Mouse (Mus musculus): Measurements from ENCODE around the gene Gpalpp1. TPM values are rescaled to one million over a fixed set of nuclear protein-coding genes. Genes with fewer than 3 reads are reported as not detected.

The Gpalpp1 gene
- polyA plus RNA-seq, 1 experiment from 2014 or later, result 13.2 TPM

DNA sequence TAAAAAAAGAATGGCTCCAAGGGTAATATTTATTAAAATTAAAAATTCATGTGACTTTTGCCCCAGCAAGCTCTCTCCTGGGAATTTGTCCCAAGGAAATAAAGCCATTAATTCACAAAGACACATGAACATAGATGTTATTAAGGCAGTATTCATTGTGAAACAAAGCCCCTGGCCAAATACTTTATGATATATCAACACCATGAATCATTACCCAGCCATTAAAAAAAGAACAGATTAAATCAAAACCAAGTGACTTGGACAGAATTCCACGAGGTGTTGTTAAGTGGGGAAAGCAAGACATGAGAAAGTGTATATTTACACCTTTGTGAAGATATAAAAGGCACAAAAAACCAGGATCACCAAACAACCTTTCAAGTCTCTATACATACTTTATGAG lies 43.3 kb downstream of the Gpalpp1 start:
- peaks cover 27% of the 10 kb centered on the region for H3K4me1 ChIP-seq (replicated peaks)
- H3K9ac ChIP-seq (replicated peaks), result no peak overlapping the region
- WGBS, result 15% methylated on average over 1 of the region's 1 CpGs
- no peak overlapping the region for H3K4me3 ChIP-seq (replicated peaks)
- ATAC-seq (ENCODE audit: insufficient number of reproducible peaks, insufficient read depth, low FRiP score, low TSS enrichment, low read depth), result no peak
- H3K27ac ChIP-seq, result no peak overlapping the region
- H3K36me3 ChIP-seq, result no peaks in the 10 kb centered on the region
- no peaks in the 10 kb centered on the region for H3K9me3 ChIP-seq
- H3K27me3 ChIP-seq, result no peaks in the 10 kb centered on the region
- no peak overlapping the region for H3K4me2 ChIP-seq

DNA sequence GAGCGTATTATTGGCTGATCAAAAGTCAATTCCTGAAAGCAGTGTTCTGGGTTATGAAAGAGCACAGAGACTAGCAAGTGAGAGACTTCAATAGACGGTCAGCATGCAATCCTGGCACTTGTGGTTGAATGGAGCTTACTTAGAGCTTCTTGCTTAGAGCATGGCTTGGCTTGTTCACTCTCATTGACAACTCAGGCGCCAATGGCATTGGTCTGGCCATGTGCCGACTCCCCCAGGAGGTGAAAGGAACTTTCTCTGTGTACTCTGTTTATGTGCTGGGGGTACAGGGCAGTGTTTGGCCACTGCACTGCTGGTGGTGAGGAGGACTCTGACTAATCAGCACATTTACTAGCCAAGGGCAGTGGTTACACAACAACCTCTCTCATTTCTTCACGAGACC lies 51.1 kb downstream of the Gpalpp1 start:
- H3K4me2 ChIP-seq, result no peak overlapping the region
- WGBS, result 77% methylated on average over 5 of the region's 5 CpGs

DNA sequence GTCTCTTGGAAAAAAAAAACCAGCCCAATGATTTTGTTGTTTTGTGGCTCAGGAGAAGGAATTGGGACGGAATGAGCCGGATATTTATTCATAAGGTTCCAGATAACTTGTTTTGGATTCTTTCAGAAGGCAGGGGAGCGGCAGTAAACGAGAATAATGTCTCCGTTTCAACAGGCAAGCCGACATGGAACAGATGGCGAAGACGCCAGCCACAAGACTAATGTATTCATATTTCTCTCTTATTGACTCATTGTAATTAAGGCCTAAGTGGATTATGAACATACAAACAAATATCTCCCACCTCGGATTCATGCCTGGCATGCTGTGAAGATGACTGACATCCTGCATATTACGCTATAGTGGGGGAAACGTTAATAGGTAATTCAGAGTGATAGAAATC lies 56.8 kb downstream of the Gpalpp1 start:
- H3K4me2 ChIP-seq, result no peak overlapping the region
- peaks cover 2% of the 10 kb centered on the region; the same call in 1 of the 2 replicates for H3K27me3 ChIP-seq
- H3K27ac ChIP-seq, result no peak overlapping the region
- no peaks in the 10 kb centered on the region for H3K9me3 ChIP-seq
- no peak overlapping the region for H3K9ac ChIP-seq (replicated peaks)
- 91% methylated on average over 11 of the region's 11 CpGs for WGBS
- H3K4me1 ChIP-seq (replicated peaks), result no peaks in the 10 kb centered on the region
- H3K4me3 ChIP-seq (replicated peaks), result no peak overlapping the region
- ATAC-seq (ENCODE audit: insufficient number of reproducible peaks, insufficient read depth, low FRiP score, low TSS enrichment, low read depth), result no peak
- no peaks in the 10 kb centered on the region for H3K36me3 ChIP-seq

More for the DNA sequence above, 51.1 kb downstream of the Gpalpp1 start:
- H3K36me3 ChIP-seq, result no peaks in the 10 kb centered on the region
- H3K27me3 ChIP-seq, result peaks cover 2% of the 10 kb centered on the region; the same call in 1 of the 2 replicates
- H3K9ac ChIP-seq (replicated peaks), result no peak overlapping the region
- H3K27ac ChIP-seq, result no peak overlapping the region
- no peak for ATAC-seq (ENCODE audit: insufficient number of reproducible peaks, insufficient read depth, low FRiP score, low TSS enrichment, low read depth)
- H3K4me1 ChIP-seq (replicated peaks), result 0 out of 2 replicates have a peak, but pooled peaks cover 3% of the 10 kb centered on the region
- H3K4me3 ChIP-seq (replicated peaks), result no peak overlapping the region
- no peaks in the 10 kb centered on the region for H3K9me3 ChIP-seq

DNA sequence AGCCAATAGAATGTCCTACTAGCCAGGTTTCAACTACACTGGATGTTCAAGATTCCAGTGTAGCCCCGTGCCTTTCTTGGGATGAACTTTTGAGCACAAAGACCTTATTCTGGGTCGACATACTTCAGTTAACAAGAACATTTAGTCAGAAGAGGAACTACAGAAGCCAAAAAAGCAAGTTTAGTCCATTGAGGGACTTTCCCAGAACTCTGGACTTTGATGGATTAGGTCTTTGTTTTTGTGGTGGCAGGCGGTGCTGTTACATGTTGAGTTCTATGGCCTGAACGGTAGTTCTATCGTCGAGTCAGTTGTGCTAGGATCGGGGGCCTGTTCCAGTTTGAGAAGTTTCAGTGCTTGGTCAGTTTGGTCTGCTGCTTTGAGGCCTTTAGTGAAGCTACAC lies 58.6 kb downstream of the Gpalpp1 start:
- Histone ChIP-seq H3K4me3 (replicated peaks) (no peak overlapping the region), H3K4me1 (replicated peaks) (no peaks in the 10 kb centered on the region), H3K27me3 (no peaks in the 10 kb centered on the region), H3K27ac (no peak overlapping the region), H3K9me3 (no peaks in the 10 kb centered on the region), H3K9ac (replicated peaks) (no peak overlapping the region), H3K4me2 (no peak overlapping the region), H3K36me3 (no peaks in the 10 kb centered on the region)
- ATAC-seq (ENCODE audit: insufficient number of reproducible peaks, insufficient read depth, low FRiP score, low TSS enrichment, low read depth), result no peak
- WGBS, result 88% methylated on average over 7 of the region's 7 CpGs

DNA sequence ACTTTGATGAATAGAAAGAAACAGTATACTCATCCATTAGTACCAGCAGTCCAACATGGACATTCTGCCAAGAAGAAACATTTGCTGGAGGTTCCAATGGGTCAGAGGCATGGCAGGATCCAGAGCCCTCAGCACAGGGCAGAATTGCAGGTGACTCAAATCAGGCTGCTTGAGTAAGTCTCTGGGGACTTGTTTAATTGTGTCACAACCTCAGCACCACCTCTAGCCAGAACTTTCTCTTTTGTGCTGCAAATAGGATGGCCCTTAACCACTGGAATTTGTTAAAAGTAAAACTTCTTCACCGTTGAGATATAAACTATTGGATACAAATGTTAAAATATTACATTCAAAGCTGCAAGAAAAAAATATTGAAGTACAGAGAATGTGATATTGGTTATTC lies 64.8 kb downstream of the Gpalpp1 start:
- Histone ChIP-seq H3K9me3 (no peaks in the 10 kb centered on the region), H3K36me3 (no peaks in the 10 kb centered on the region), H3K27ac (no peak overlapping the region), H3K4me2 (no peak overlapping the region), H3K27me3 (no peaks in the 10 kb centered on the region), H3K9ac (replicated peaks) (no peak overlapping the region), H3K4me1 (replicated peaks) (no peaks in the 10 kb centered on the region), H3K4me3 (replicated peaks) (no peak overlapping the region)
- WGBS, result 43% methylated on average over 1 of the region's 1 CpGs
- no peak for ATAC-seq (ENCODE audit: insufficient number of reproducible peaks, insufficient read depth, low FRiP score, low TSS enrichment, low read depth)

DNA sequence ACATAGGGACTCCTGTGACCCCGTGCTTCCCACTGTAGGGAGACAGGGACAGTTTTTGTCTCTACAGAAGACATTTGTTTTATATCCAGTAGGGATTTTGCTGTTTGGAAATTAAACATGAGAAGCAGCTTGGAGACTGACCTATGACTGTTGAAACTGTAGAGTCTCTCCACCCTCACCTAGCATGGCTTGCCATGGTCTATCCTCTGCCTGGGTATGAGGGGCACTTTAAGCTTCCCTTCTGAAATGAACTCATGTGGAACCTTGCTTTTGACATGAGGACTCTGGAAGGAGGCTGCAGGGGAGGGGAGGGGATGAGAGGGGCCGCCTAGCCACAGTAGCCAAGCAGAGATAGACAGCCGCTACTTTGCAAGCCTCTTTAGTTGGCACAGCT lies 66.4 kb downstream of the Gpalpp1 start:
- H3K4me3 ChIP-seq (replicated peaks), result no peak overlapping the region
- H3K9me3 ChIP-seq, result no peaks in the 10 kb centered on the region
- no peaks in the 10 kb centered on the region for H3K27me3 ChIP-seq
- H3K4me1 ChIP-seq (replicated peaks), result no peaks in the 10 kb centered on the region
- no peaks in the 10 kb centered on the region for H3K36me3 ChIP-seq
- ATAC-seq (ENCODE audit: insufficient number of reproducible peaks, insufficient read depth, low FRiP score, low TSS enrichment, low read depth), result no peak
- no peak overlapping the region for H3K27ac ChIP-seq
- H3K4me2 ChIP-seq, result no peak overlapping the region
- no peak overlapping the region for H3K9ac ChIP-seq (replicated peaks)
- 67% methylated on average over 3 of the region's 3 CpGs for WGBS

DNA sequence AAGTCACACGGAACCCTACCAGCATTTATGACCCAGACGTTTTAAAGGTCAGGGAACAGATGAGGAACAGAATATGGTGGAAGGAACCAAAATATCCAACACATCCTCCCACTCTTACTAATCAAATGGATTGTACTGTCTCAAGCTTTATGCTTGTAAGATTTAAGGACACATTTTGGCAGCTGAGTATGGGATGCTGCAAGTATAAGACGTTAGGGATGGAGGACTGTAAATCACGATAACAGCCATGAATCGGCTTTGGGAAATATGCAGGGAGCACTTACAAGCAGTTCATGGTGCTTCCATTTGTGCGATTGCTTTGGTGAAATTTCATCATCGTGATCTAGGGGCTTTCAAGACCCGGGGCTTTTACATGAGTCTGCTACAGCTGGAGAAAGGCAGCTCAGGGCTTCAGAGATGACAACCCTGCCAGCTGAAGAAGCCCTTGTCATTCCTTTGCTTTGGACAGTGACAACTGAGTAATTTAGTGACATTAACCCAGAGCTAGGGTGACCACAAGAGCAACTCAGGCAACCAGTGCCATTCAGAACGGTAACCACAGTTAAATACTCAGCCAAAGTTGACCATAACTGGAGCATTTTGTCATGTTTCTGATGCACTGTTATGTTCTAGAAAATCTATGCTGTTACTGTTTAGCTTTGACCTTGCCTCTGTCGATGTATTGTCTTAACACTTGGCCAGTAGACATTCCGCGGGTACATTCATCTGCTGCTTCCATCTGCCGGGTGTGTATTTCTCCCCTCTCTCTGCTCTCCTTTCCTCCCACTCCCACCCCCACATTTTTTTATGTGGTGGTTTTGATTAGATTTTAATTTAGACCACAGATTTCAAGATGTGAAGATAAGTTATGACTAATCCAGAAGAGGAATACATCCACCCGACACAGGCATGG lies 67.1 kb downstream of the Gpalpp1 start:
- H3K9me3 ChIP-seq, result no peaks in the 10 kb centered on the region
- 78% methylated on average over 14 of the region's 14 CpGs for WGBS
- no peaks in the 10 kb centered on the region for H3K4me1 ChIP-seq (replicated peaks)
- H3K4me3 ChIP-seq (replicated peaks), result no peak overlapping the region
- H3K27ac ChIP-seq, result no peak overlapping the region
- no peak overlapping the region for H3K4me2 ChIP-seq
- ATAC-seq (ENCODE audit: insufficient number of reproducible peaks, insufficient read depth, low FRiP score, low TSS enrichment, low read depth), result no peak
- H3K9ac ChIP-seq (replicated peaks), result no peak overlapping the region
- no peaks in the 10 kb centered on the region for H3K36me3 ChIP-seq
- H3K27me3 ChIP-seq, result no peaks in the 10 kb centered on the region

Other genes with a start within 250 kb of the Gpalpp1 start
- 1.1 and 1.2 TPM in 2 replicates for gene Kctd4, start 155.8 kb downstream of the Gpalpp1 start, polyA plus RNA-seq (2016; fragmentation: Nextera tagmentation; extraction: Ambion mirVana)
- gene Gtf2f2, start 99.9 kb downstream of the Gpalpp1 start, polyA plus RNA-seq (2016; fragmentation: Nextera tagmentation; extraction: Ambion mirVana), result 52.5 and 52.8 TPM in 2 replicates
- 19.4 and 19.9 TPM in 2 replicates for gene Nufip1, start 131 bp upstream of the Gpalpp1 start, polyA plus RNA-seq (2016; fragmentation: Nextera tagmentation; extraction: Ambion mirVana)

All from limb, embryonic 12.5 days (tissue).